Mouse (Mus musculus): ENCODE data around the gene Zfp64.

- peak in 1 of 2 experiments; percentile 38; a peak in 2 of 4 replicates for TF ChIP-seq CTCF (conservative IDR thresholded peaks at IDR 0.05 in 1 of 2, IDR thresholded peaks at IDR 0.05 in 1 of 2; ENCODE audit: low read depth in 2 of 2, low read length in 2 of 2)
- TF ChIP-seq CHD1 (IDR thresholded peaks at IDR 0.05; ENCODE audit: low read depth, low read length): no peak
Measured at GRCm38 (mm10) chr2:168878158-168878557, 77.2 kb downstream of the Zfp64 start.

All from CH12.LX (cell line).